Mouse (Mus musculus) midbrain, embryonic 14.5 days (tissue): ENCODE measurements at regions not wholly inside any gene's neighbourhood (a gene's known extent, or its start where the extent isn't known, plus 50 kb on each side); places are given as distances from the start of the nearest gene placed in this dataset.

Experiments used
- ATAC-seq: fragments of 200-750 bp; cut with Nextera tagmentation; 2 replicates; pipeline ENCODE4 v1.8.0; 2017; ENCODE audit warnings: moderate number of reproducible peaks, moderate library complexity; ENCODE audit not compliant: low FRiP score, low TSS enrichment
- DNase-seq: peaks from one replicate; pipeline ENCODE4 v3.0.0-alpha.2; 2015
- H3K27ac ChIP-seq: fragments of 300-500 bp; sonication (generic); replicated peaks from 2 replicates; pipeline ENCODE4 v1.5.1; 2014; ENCODE audit warnings: mild to moderate bottlenecking, low read depth, low read length, moderate library complexity
- H3K27me3 ChIP-seq: fragments of 300-500 bp; sonication (generic); 2 replicates; pipeline ENCODE4 v1.6.1; 2014; ENCODE audit warnings: low read length, control low read depth, mixed read lengths; ENCODE audit not compliant: control insufficient read depth, insufficient read depth
- H3K36me3 ChIP-seq: fragments of 300-500 bp; sonication (generic); 2 replicates; pipeline ENCODE4 v1.6.1; 2014; ENCODE audit warnings: low read length, control low read depth; ENCODE audit not compliant: control insufficient read depth, insufficient read depth
- H3K4me1 ChIP-seq: fragments of 300-500 bp; sonication (generic); 2 replicates; pipeline ENCODE4 v1.6.1; 2014; ENCODE audit warnings: mild to moderate bottlenecking, antibody characterized with exemption, low read length, control low read depth; ENCODE audit not compliant: control insufficient read depth, insufficient read depth
- H3K4me2 ChIP-seq: fragments of 300-500 bp; sonication (generic); 2 replicates; pipeline ENCODE4 v1.6.1; 2014; ENCODE audit warnings: mild to moderate bottlenecking, low read length, moderate library complexity
- H3K4me3 ChIP-seq: fragments of 300-500 bp; sonication (generic); replicated peaks from 2 replicates; pipeline ENCODE4 v1.5.1; 2014; ENCODE audit warnings: low read depth, low read length
- H3K9ac ChIP-seq: fragments of 300-500 bp; sonication (generic); replicated peaks from 2 replicates; pipeline ENCODE4 v1.6.1; 2014; ENCODE audit warnings: mild to moderate bottlenecking, low read length, moderate library complexity
- H3K9me3 ChIP-seq: fragments of 300-500 bp; sonication (generic); 2 replicates; pipeline ENCODE4 v1.6.1; 2016; ENCODE audit warnings: low read length, control low read depth, mixed read lengths; ENCODE audit not compliant: control insufficient read depth
- WGBS: fragments of 180-500 bp; shearing (Covaris S2); extraction: QIAGEN DNeasy Blood & Tissue Kit; methylation state at CpG from one replicate; pipeline ENCODE4 v1.1.7; 2014; 5-methylcytosine and 5-hydroxymethylcytosine counted together

GRCm38 (mm10) chr16:9469394-9469793 is 526.0 kb downstream of the Grin2a start:
- Histone ChIP-seq H3K4me1 (no peaks in the 10 kb centered on the region), H3K4me2 (no peak overlapping the region), H3K36me3 (no peaks in the 10 kb centered on the region), H3K27ac (no peak overlapping the region), H3K9ac (no peak overlapping the region), H3K9me3 (no peaks in the 10 kb centered on the region), H3K4me3 (no peak overlapping the region), H3K27me3 (no peaks in the 10 kb centered on the region)
- ATAC-seq, result no peak
- peak; percentile 41 for DNase-seq
- 63% methylated on average over 4 of the region's 4 CpGs for WGBS

GRCm38 (mm10) chr16:9485291-9485690 is 510.1 kb downstream of the Grin2a start:
- no peak overlapping the region for H3K27ac ChIP-seq
- H3K36me3 ChIP-seq, result no peaks in the 10 kb centered on the region
- DNase-seq (no peak), ATAC-seq (no peak)
- no peak overlapping the region for H3K9ac ChIP-seq
- H3K27me3 ChIP-seq, result no peaks in the 10 kb centered on the region
- no peak overlapping the region for H3K4me2 ChIP-seq
- H3K4me3 ChIP-seq, result no peak overlapping the region
- WGBS, result 78% methylated on average over 1 of the region's 1 CpGs
- H3K4me1 ChIP-seq, result no peaks in the 10 kb centered on the region
- H3K9me3 ChIP-seq, result no peaks in the 10 kb centered on the region

- Histone ChIP-seq H3K4me2 (no peak overlapping the region), H3K27me3 (no peaks in the 10 kb centered on the region), H3K27ac (no peak overlapping the region), H3K36me3 (no peaks in the 10 kb centered on the region), H3K4me3 (no peak overlapping the region), H3K4me1 (no peaks in the 10 kb centered on the region), H3K9ac (no peak overlapping the region), H3K9me3 (no peaks in the 10 kb centered on the region)
- ATAC-seq (no peak), DNase-seq (no peak)
- 88% methylated on average over 2 of the region's 2 CpGs for WGBS
Observed at GRCm38 (mm10) chr16:9498301-9498700, 497.1 kb downstream of the Grin2a start.

- H3K9ac ChIP-seq, result no peak overlapping the region
- no peaks in the 10 kb centered on the region for H3K4me1 ChIP-seq
- ATAC-seq (no peak), DNase-seq (peak; percentile 70)
- no peak overlapping the region for H3K4me3 ChIP-seq
- H3K36me3 ChIP-seq, result no peaks in the 10 kb centered on the region
- no peaks in the 10 kb centered on the region for H3K9me3 ChIP-seq
- 42% methylated on average over 4 of the region's 4 CpGs for WGBS
- H3K4me2 ChIP-seq, result no peak overlapping the region
- no peak overlapping the region for H3K27ac ChIP-seq
- no peaks in the 10 kb centered on the region for H3K27me3 ChIP-seq
Observed at GRCm38 (mm10) chr16:9501713-9502112, 493.6 kb downstream of the Grin2a start.

- no peak overlapping the region for H3K4me2 ChIP-seq
- no peak overlapping the region for H3K27ac ChIP-seq
- H3K4me3 ChIP-seq, result no peak overlapping the region
- H3K9ac ChIP-seq, result no peak overlapping the region
- no peaks in the 10 kb centered on the region for H3K36me3 ChIP-seq
- WGBS, result 83% methylated on average over 1 of the region's 1 CpGs
- no peaks in the 10 kb centered on the region for H3K4me1 ChIP-seq
- no peak for DNase-seq
- no peak for ATAC-seq
- H3K9me3 ChIP-seq, result no peaks in the 10 kb centered on the region
- H3K27me3 ChIP-seq, result no peaks in the 10 kb centered on the region
Observed at GRCm38 (mm10) chr16:9509666-9510065, 485.7 kb downstream of the Grin2a start.

GRCm38 (mm10) chr16:9514538-9514937 is 480.8 kb downstream of the Grin2a start:
- ATAC-seq, result no peak
- Histone ChIP-seq H3K27ac (no peak overlapping the region), H3K9me3 (no peaks in the 10 kb centered on the region)

More at GRCm38 (mm10) chr16:9514538-9514937, 480.8 kb downstream of the Grin2a start:
- Histone ChIP-seq H3K36me3 (no peaks in the 10 kb centered on the region), H3K4me1 (no peaks in the 10 kb centered on the region), H3K4me3 (no peak overlapping the region), H3K9ac (no peak overlapping the region), H3K4me2 (no peak overlapping the region), H3K27me3 (no peaks in the 10 kb centered on the region)
- 34% methylated on average over 4 of the region's 4 CpGs for WGBS
- no peak for DNase-seq
